Mouse (Mus musculus) midbrain, embryonic 14.5 days (tissue): ENCODE data around the gene Hs3st4. TPM values are rescaled to one million over a fixed set of nuclear protein-coding genes. Genes with fewer than 3 reads are reported as not detected.

ENCODE experiments used
- ATAC-seq: fragments of 200-750 bp; cut with Nextera tagmentation; 2 replicates; pipeline ENCODE4 v1.8.0; 2017; ENCODE audit warnings: moderate number of reproducible peaks, moderate library complexity; ENCODE audit not compliant: low FRiP score, low TSS enrichment
- DNase-seq: peaks from one replicate; pipeline ENCODE4 v3.0.0-alpha.2; 2015
- H3K27ac ChIP-seq: fragments of 300-500 bp; sonication (generic); replicated peaks from 2 replicates; pipeline ENCODE4 v1.5.1; 2014; ENCODE audit warnings: mild to moderate bottlenecking, low read depth, low read length, moderate library complexity
- H3K27me3 ChIP-seq: fragments of 300-500 bp; sonication (generic); 2 replicates; pipeline ENCODE4 v1.6.1; 2014; ENCODE audit warnings: low read length, control low read depth, mixed read lengths; ENCODE audit not compliant: control insufficient read depth, insufficient read depth
- H3K36me3 ChIP-seq: fragments of 300-500 bp; sonication (generic); 2 replicates; pipeline ENCODE4 v1.6.1; 2014; ENCODE audit warnings: low read length, control low read depth; ENCODE audit not compliant: control insufficient read depth, insufficient read depth
- H3K4me1 ChIP-seq: fragments of 300-500 bp; sonication (generic); 2 replicates; pipeline ENCODE4 v1.6.1; 2014; ENCODE audit warnings: mild to moderate bottlenecking, antibody characterized with exemption, low read length, control low read depth; ENCODE audit not compliant: control insufficient read depth, insufficient read depth
- H3K4me2 ChIP-seq: fragments of 300-500 bp; sonication (generic); 2 replicates; pipeline ENCODE4 v1.6.1; 2014; ENCODE audit warnings: mild to moderate bottlenecking, low read length, moderate library complexity
- H3K4me3 ChIP-seq: fragments of 300-500 bp; sonication (generic); replicated peaks from 2 replicates; pipeline ENCODE4 v1.5.1; 2014; ENCODE audit warnings: low read depth, low read length
- H3K9ac ChIP-seq: fragments of 300-500 bp; sonication (generic); replicated peaks from 2 replicates; pipeline ENCODE4 v1.6.1; 2014; ENCODE audit warnings: mild to moderate bottlenecking, low read length, moderate library complexity
- H3K9me3 ChIP-seq: fragments of 300-500 bp; sonication (generic); 2 replicates; pipeline ENCODE4 v1.6.1; 2016; ENCODE audit warnings: low read length, control low read depth, mixed read lengths; ENCODE audit not compliant: control insufficient read depth
- WGBS: fragments of 180-500 bp; shearing (Covaris S2); extraction: QIAGEN DNeasy Blood & Tissue Kit; methylation state at CpG from one replicate; pipeline ENCODE4 v1.1.7; 2014; 5-methylcytosine and 5-hydroxymethylcytosine counted together
- polyA plus RNA-seq: library from polyadenylated mRNA; unstranded; fragments of >200 nt; fragmentation: Nextera tagmentation; extraction: Ambion mirVana; gene quantifications from 2 replicates; pipeline ENCODE4 v1.2.1, GENCODE M21; 2014

The Hs3st4 gene
- polyA plus RNA-seq, 1 experiment from 2014 or later = 10.9 TPM

- H3K4me1 ChIP-seq = no peaks in the 10 kb centered on the region
- no peaks in the 10 kb centered on the region for H3K36me3 ChIP-seq
- no peak overlapping the region for H3K4me3 ChIP-seq
- no peak overlapping the region for H3K27ac ChIP-seq
- no peak overlapping the region for H3K9ac ChIP-seq
- no peak for ATAC-seq
- DNase-seq = no peak
- no peaks in the 10 kb centered on the region for H3K9me3 ChIP-seq
- H3K4me2 ChIP-seq = no peak overlapping the region
- H3K27me3 ChIP-seq = no peaks in the 10 kb centered on the region
- WGBS = 88% methylated on average over 4 of the region's 4 CpGs
These were observed 336.8 kb downstream of the Hs3st4 start for GRCm38 (mm10) chr7:124319451-124319850.

DNA sequence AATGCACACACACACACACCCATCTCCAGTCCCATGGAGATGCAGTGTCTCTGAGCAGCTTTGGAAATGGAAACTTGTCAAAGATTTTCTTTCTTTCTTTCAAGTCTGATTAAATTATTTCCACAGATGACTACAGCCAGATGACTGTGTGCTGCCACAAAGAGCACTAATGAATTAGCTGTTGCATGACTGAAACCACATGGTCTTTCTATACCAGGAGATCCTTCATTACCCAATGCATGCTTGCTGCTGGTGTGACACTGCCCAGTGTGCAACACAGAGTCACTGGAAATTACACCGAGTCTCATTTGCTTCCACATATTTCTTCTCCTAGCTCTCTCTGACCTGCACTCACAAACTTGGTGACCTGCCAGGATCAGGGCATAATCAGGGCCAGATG is 353.0 kb downstream of the Hs3st4 start:
- no peak overlapping the region for H3K4me3 ChIP-seq
- no peaks in the 10 kb centered on the region for H3K9me3 ChIP-seq
- no peak for ATAC-seq
- DNase-seq = no peak
- no peak overlapping the region for H3K9ac ChIP-seq
- H3K36me3 ChIP-seq = no peaks in the 10 kb centered on the region
- 86% methylated on average over 1 of the region's 1 CpGs for WGBS
- H3K4me2 ChIP-seq = no peak overlapping the region
- no peak overlapping the region for H3K27ac ChIP-seq
- H3K27me3 ChIP-seq = no peaks in the 10 kb centered on the region
- no peaks in the 10 kb centered on the region for H3K4me1 ChIP-seq

GRCm38 (mm10) chr7:124341510-124341909 is 358.8 kb downstream of the Hs3st4 start:
- 42% methylated on average over 3 of the region's 3 CpGs for WGBS
- H3K4me3 ChIP-seq = no peak overlapping the region
- no peak overlapping the region for H3K9ac ChIP-seq
- ATAC-seq (no peak), DNase-seq (peak; percentile 35)
- H3K9me3 ChIP-seq = no peaks in the 10 kb centered on the region
- 0 out of 2 replicates have a peak, but pooled peaks cover 1% of the 10 kb centered on the region for H3K4me1 ChIP-seq
- no peak overlapping the region for H3K27ac ChIP-seq
- H3K4me2 ChIP-seq = no peak overlapping the region
- no peaks in the 10 kb centered on the region for H3K36me3 ChIP-seq
- no peaks in the 10 kb centered on the region for H3K27me3 ChIP-seq

- Histone ChIP-seq H3K4me2 (peak overlapping the region; percentile 45), H3K4me3 (0 out of 2 replicates have a peak overlapping the region, but pooled peaks have one; percentile 7), H3K27me3 (no peaks in the 10 kb centered on the region), H3K27ac (peak overlapping the region; percentile 81), H3K9ac (0 out of 2 replicates have a peak overlapping the region, but pooled peaks have one; percentile 12), H3K36me3 (no peaks in the 10 kb centered on the region), H3K9me3 (no peaks in the 10 kb centered on the region), H3K4me1 (peaks cover 18% of the 10 kb centered on the region; the same call in 1 of the 2 replicates)
- peak; percentile 81 for DNase-seq
- WGBS = 3% methylated on average over 13 of the region's 13 CpGs
- ATAC-seq = peak; percentile 90
These were observed 364.7 kb downstream of the Hs3st4 start for GRCm38 (mm10) chr7:124347218-124348017.

- H3K4me1 ChIP-seq = no peaks in the 10 kb centered on the region
- no peaks in the 10 kb centered on the region for H3K36me3 ChIP-seq
- no peak for ATAC-seq
- WGBS = 96% methylated on average over 4 of the region's 4 CpGs
- no peak overlapping the region for H3K9ac ChIP-seq
- H3K4me3 ChIP-seq = no peak overlapping the region
- no peaks in the 10 kb centered on the region for H3K27me3 ChIP-seq
- no peaks in the 10 kb centered on the region for H3K9me3 ChIP-seq
- H3K4me2 ChIP-seq = no peak overlapping the region
- DNase-seq = no peak
- no peak overlapping the region for H3K27ac ChIP-seq
These were observed 371.4 kb downstream of the Hs3st4 start for GRCm38 (mm10) chr7:124354035-124354434.

DNA sequence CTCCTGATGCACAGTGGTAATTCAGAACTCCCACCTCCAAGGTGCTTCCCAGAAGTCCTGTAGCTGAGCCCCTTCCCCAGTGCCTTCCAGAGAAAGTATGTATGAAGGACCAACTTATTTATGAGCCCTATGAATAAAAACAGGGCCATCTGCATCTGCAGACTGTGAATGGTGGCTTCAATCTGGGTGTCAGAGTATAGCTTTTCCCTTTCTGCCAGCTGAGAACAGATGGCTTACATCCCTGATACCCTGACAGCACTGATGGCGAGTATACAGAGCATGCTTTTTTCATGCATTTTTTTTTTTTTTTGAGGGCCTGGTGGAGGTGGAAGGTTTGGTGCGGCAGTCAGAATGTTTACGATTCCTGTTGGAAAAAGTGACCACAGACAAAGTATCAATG is 375.4 kb downstream of the Hs3st4 start:
- ATAC-seq (no peak), DNase-seq (no peak)
- Histone ChIP-seq H3K9ac (no peak overlapping the region), H3K27me3 (no peaks in the 10 kb centered on the region), H3K36me3 (no peaks in the 10 kb centered on the region), H3K4me1 (no peaks in the 10 kb centered on the region), H3K4me2 (no peak overlapping the region), H3K9me3 (no peaks in the 10 kb centered on the region), H3K4me3 (no peak overlapping the region), H3K27ac (no peak overlapping the region)
- 80% methylated on average over 3 of the region's 3 CpGs for WGBS

GRCm38 (mm10) chr7:124359836-124360235 is 377.2 kb downstream of the Hs3st4 start:
- ATAC-seq (no peak), DNase-seq (no peak)
- Histone ChIP-seq H3K4me1 (no peaks in the 10 kb centered on the region), H3K27ac (no peak overlapping the region), H3K9me3 (no peaks in the 10 kb centered on the region), H3K4me2 (no peak overlapping the region), H3K9ac (no peak overlapping the region), H3K36me3 (no peaks in the 10 kb centered on the region), H3K27me3 (no peaks in the 10 kb centered on the region), H3K4me3 (no peak overlapping the region)
- 78% methylated on average over 4 of the region's 4 CpGs for WGBS

DNA sequence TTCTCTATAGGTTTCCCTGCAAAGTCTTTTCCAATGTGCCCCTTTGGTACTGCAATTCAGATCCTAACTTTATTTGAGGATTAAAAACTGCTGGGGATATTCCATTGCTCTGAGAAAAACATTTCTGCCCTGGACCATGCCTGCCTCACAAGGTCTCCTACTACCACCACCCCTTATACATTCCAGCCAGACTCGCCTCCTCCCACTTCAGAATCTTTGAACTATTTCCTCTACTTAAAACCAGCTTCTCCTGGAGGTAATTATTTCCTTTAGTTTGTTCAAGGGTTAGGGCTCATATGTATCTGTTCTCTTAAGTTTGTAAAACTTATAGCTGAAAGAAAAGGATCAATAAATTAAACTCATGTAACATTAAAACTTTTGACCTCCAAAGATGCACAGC is 389.6 kb downstream of the Hs3st4 start:
- ATAC-seq (no peak), DNase-seq (no peak)
- Histone ChIP-seq H3K4me1 (no peaks in the 10 kb centered on the region), H3K36me3 (no peaks in the 10 kb centered on the region), H3K9ac (no peak overlapping the region), H3K4me3 (no peak overlapping the region), H3K27ac (no peak overlapping the region), H3K4me2 (no peak overlapping the region), H3K27me3 (no peaks in the 10 kb centered on the region), H3K9me3 (no peaks in the 10 kb centered on the region)
- 87% methylated on average over 1 of the region's 1 CpGs for WGBS

DNA sequence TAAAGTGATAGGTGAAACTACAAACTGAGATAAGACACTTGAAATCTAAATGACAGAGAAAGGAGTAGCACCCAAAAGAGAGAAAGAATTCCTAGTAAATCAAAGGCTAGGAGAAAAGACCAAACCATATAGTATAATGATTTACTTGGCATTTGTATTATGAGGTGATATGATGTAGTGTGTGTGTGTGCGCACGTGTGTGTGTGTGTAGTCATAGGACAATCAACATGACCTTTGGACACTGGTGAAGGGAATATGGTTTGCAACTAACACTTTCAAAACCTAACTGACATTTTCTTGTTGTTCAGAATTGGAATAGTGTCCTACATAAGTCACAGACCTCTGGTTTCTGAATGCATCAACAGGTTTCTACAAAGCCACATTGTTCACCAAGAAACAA is 390.0 kb downstream of the Hs3st4 start:
- WGBS = 93% methylated on average over 2 of the region's 2 CpGs

More for the DNA sequence above, 390.0 kb downstream of the Hs3st4 start:
- Histone ChIP-seq H3K9ac (no peak overlapping the region), H3K36me3 (no peaks in the 10 kb centered on the region), H3K4me3 (no peak overlapping the region), H3K27me3 (no peaks in the 10 kb centered on the region), H3K4me1 (no peaks in the 10 kb centered on the region), H3K4me2 (no peak overlapping the region), H3K27ac (no peak overlapping the region), H3K9me3 (no peaks in the 10 kb centered on the region)
- no peak for ATAC-seq
- no peak for DNase-seq
